Mouse (Mus musculus): ENCODE data around the gene Clasp2. TPM values are rescaled to one million over a fixed set of nuclear protein-coding genes. Genes with fewer than 3 reads are reported as not detected.
A peak's percentile ranks its signal among the peaks of the same experiment; 100 is the strongest.

The Clasp2 gene
- total and polyA plus RNA-seq, 3 experiments = 28.7 to 209 (median 30.8) TPM

GRCm38 (mm10) chr9:113935638-113936037, 194.4 kb downstream of the Clasp2 start (continued):
- no peak for TF ChIP-seq NRF1 (IDR thresholded peaks at IDR 0.05; ENCODE audit: insufficient read depth, low read depth, low read length, poor library complexity, severe bottlenecking)

GRCm38 (mm10) chr9:113939063-113939850, 198.0 kb downstream of the Clasp2 start:
- Histone ChIP-seq H3K9me3 (replicated peaks; ENCODE audit: insufficient read depth, low read length) (no peaks in the 10 kb centered on the region), H3K36me3 (ENCODE audit: control insufficient read depth in 1 of 2, insufficient read depth in 2 of 2, low read length in 2 of 2) (peaks cover 4 to 53% of the 10 kb centered on the region in 2 experiments), H3K4me3 (ENCODE audit: control insufficient read depth in 1 of 2, insufficient read depth in 1 of 2, low read depth in 2 of 2, low read length in 2 of 2) (no peak overlapping the region), H3K4me1 (ENCODE audit: control insufficient read depth in 1 of 2, insufficient read depth in 2 of 2, low read length in 2 of 2) (peaks cover 32 to 42% of the 10 kb centered on the region in 2 experiments), H3K27ac (ENCODE audit: control insufficient read depth, low read depth, low read length) (no peak overlapping the region), H3K27me3 (ENCODE audit: control insufficient read depth in 1 of 2, insufficient read depth in 2 of 2, low read length in 2 of 2) (no peaks in the 10 kb centered on the region), H3K79me2 (ENCODE audit: control insufficient read depth, insufficient read depth, low read length, poor library complexity) (peaks cover 82% of the 10 kb centered on the region), H3K9ac (ENCODE audit: control insufficient read depth, low read depth, low read length, poor library complexity, severe bottlenecking) (no peak overlapping the region)
- DNase-seq (ENCODE audit: low read depth, low spot score) = no peak
- TF ChIP-seq MAFK (IDR thresholded peaks at IDR 0.05; ENCODE audit: borderline replicate concordance, low read depth, low read length) (no peak), MAZ (IDR thresholded peaks at IDR 0.05; ENCODE audit: low read depth, low read length) (no peak), RCOR1 (IDR thresholded peaks at IDR 0.05; ENCODE audit: low read depth, low read length) (no peak), EP300 (IDR thresholded peaks at IDR 0.05; ENCODE audit: low read depth in 1 of 2, low read length in 2 of 2) (no peak), MEF2A (IDR thresholded peaks at IDR 0.05; ENCODE audit: extremely low read depth, insufficient replicate concordance, low read depth, low read length, poor library complexity, severe bottlenecking) (no peak), TCF12 (IDR thresholded peaks at IDR 0.05; ENCODE audit: low read depth, low read length) (no peak), USF1 (IDR thresholded peaks at IDR 0.05; ENCODE audit: low read depth, low read length) (no peak), MAX (IDR thresholded peaks at IDR 0.05; ENCODE audit: low read length) (no peak), ZKSCAN1 (IDR thresholded peaks at IDR 0.05; ENCODE audit: low read depth, low read length) (no peak), POLR2AphosphoS2 (IDR thresholded peaks at IDR 0.05; ENCODE audit: low read length) (no peak), MXI1 (IDR thresholded peaks at IDR 0.05; ENCODE audit: low read depth, low read length) (no peak), TBP (IDR thresholded peaks at IDR 0.05; ENCODE audit: low read depth, low read length) (no peak), SIN3A (IDR thresholded peaks at IDR 0.05; ENCODE audit: low read length) (no peak)

- H3K4me3 ChIP-seq (ENCODE audit: control insufficient read depth in 1 of 2, insufficient read depth in 1 of 2, low read depth in 2 of 2, low read length in 2 of 2) = peak overlapping the region in 1 of 2 experiments; percentile 27; a peak in 2 of 4 replicates
- H3K27me3 ChIP-seq (ENCODE audit: control insufficient read depth in 1 of 2, insufficient read depth in 2 of 2, low read length in 2 of 2) = no peaks in the 10 kb centered on the region
- H3K4me1 ChIP-seq (ENCODE audit: control insufficient read depth in 1 of 2, insufficient read depth in 2 of 2, low read length in 2 of 2) = peaks cover 16 to 29% of the 10 kb centered on the region in 2 experiments
- DNase-seq (ENCODE audit: low read depth, low spot score) = peak; percentile 79
- H3K36me3 ChIP-seq (ENCODE audit: control insufficient read depth in 1 of 2, insufficient read depth in 2 of 2, low read length in 2 of 2) = peaks cover 10 to 33% of the 10 kb centered on the region in 2 experiments
- peaks cover 74% of the 10 kb centered on the region for H3K79me2 ChIP-seq (ENCODE audit: control insufficient read depth, insufficient read depth, low read length, poor library complexity)
- H3K27ac ChIP-seq (ENCODE audit: control insufficient read depth, low read depth, low read length) = peak overlapping the region; percentile 74
- H3K9ac ChIP-seq (ENCODE audit: control insufficient read depth, low read depth, low read length, poor library complexity, severe bottlenecking) = peak overlapping the region; percentile 22; the same call in 1 of the 2 replicates
- no peaks in the 10 kb centered on the region for H3K9me3 ChIP-seq (replicated peaks; ENCODE audit: insufficient read depth, low read length)
- no peak for TF ChIP-seq E2F4 (IDR thresholded peaks at IDR 0.05; ENCODE audit: borderline replicate concordance, low read depth, low read length)
- no peak for TF ChIP-seq BHLHE40 (IDR thresholded peaks at IDR 0.05; ENCODE audit: borderline replicate concordance, low read depth, low read length)
- no peak for TF ChIP-seq USF1 (IDR thresholded peaks at IDR 0.05; ENCODE audit: low read depth, low read length)
- 0 out of 2 replicates have a peak, but pooled peaks have one; percentile 5 for TF ChIP-seq ZNF384 (IDR thresholded peaks at IDR 0.05; ENCODE audit: low read depth, low read length)
- TF ChIP-seq HCFC1 (IDR thresholded peaks at IDR 0.05; ENCODE audit: low read depth, low read length) = no peak
- TF ChIP-seq SIN3A (IDR thresholded peaks at IDR 0.05; ENCODE audit: low read length) = peak; percentile 51; the same call in 1 of the 2 replicates
- peak; percentile 51 for TF ChIP-seq TAL1 (IDR thresholded peaks at IDR 0.05; ENCODE audit: low read length)
- peak; percentile 35; the same call in 1 of the 2 replicates for TF ChIP-seq RCOR1 (IDR thresholded peaks at IDR 0.05; ENCODE audit: low read depth, low read length)
- TF ChIP-seq EP300 (IDR thresholded peaks at IDR 0.05; ENCODE audit: low read depth in 1 of 2, low read length in 2 of 2) = peak; percentile 57 to 71
- 0 out of 2 replicates have a peak, but pooled peaks have one; percentile 45 for TF ChIP-seq TCF12 (IDR thresholded peaks at IDR 0.05; ENCODE audit: low read depth, low read length)
- no peak for TF ChIP-seq CTCF (IDR thresholded peaks at IDR 0.05 in 2 of 3, conservative IDR thresholded peaks at IDR 0.05 in 1 of 3; ENCODE audit: control insufficient read depth in 1 of 3, insufficient read depth in 1 of 3, low read depth in 2 of 3, low read length in 3 of 3, poor library complexity in 1 of 3, severe bottlenecking in 1 of 3)
- peak; percentile 59 for TF ChIP-seq ELF1 (IDR thresholded peaks at IDR 0.05; ENCODE audit: low read depth, low read length)
- TF ChIP-seq POLR2A (IDR thresholded peaks at IDR 0.05; ENCODE audit: control insufficient read depth in 1 of 2, insufficient read depth in 1 of 2, low read depth in 1 of 2, low read length in 2 of 2, poor library complexity in 1 of 2) = no peak
- TF ChIP-seq CHD1 (IDR thresholded peaks at IDR 0.05; ENCODE audit: low read depth, low read length) = 0 out of 2 replicates have a peak, but pooled peaks have one; percentile 31
- TF ChIP-seq GATA1 (IDR thresholded peaks at IDR 0.05; ENCODE audit: low read depth, low read length) = peak; percentile 73
- TF ChIP-seq MEF2A (IDR thresholded peaks at IDR 0.05; ENCODE audit: extremely low read depth, insufficient replicate concordance, low read depth, low read length, poor library complexity, severe bottlenecking) = no peak
- peak; percentile 63 for TF ChIP-seq ETS1 (IDR thresholded peaks at IDR 0.05; ENCODE audit: low read depth, low read length)
These were observed 200.0 kb downstream of the Clasp2 start for GRCm38 (mm10) chr9:113941103-113941805.

Measured in MEL (cell line).